Mouse (Mus musculus) inflammation-experienced regulatory T-cells, adult 6 months (primary cell): ENCODE results near the gene Aff1. TPM values are rescaled to one million over a fixed set of nuclear protein-coding genes. Genes with fewer than 3 reads are reported as not detected.

Source experiments
- ATAC-seq: one replicate; pipeline ENCODE4 v1.8.0; 2017
- polyA plus RNA-seq, 3 experiments: library from polyadenylated mRNA; unstranded; fragments of 100-300 nt; shearing (Covaris generic); gene quantifications; one replicate each; pipeline ENCODE4 v1.2.1; 2017

Aff1 gene
- polyA plus RNA-seq, 3 experiments from 2014 or later: 5.7 to 17.9 (median 12.0) TPM

GRCm38 (mm10) chr5:103807637-103808312 lies 115.6 kb downstream of the Aff1 start:
- ATAC-seq: no peak

- ATAC-seq: peak; percentile 59
These were observed 117.6 kb downstream of the Aff1 start for GRCm38 (mm10) chr5:103809674-103810330.

GRCm38 (mm10) chr5:103813291-103813690 lies 121.1 kb downstream of the Aff1 start:
- ATAC-seq: no peak

GRCm38 (mm10) chr5:103813997-103814542 lies 121.9 kb downstream of the Aff1 start:
- no peak for ATAC-seq

- no peak for ATAC-seq
These were observed 122.5 kb downstream of the Aff1 start for GRCm38 (mm10) chr5:103814551-103815248.

- ATAC-seq: no peak
These were observed 123.1 kb downstream of the Aff1 start for GRCm38 (mm10) chr5:103815249-103815617.

GRCm38 (mm10) chr5:103816718-103817117 lies 124.5 kb downstream of the Aff1 start:
- no peak for ATAC-seq

- ATAC-seq: peak; percentile 80
These were observed 125.6 kb downstream of the Aff1 start for GRCm38 (mm10) chr5:103817754-103818153.

- no peak for ATAC-seq
These were observed 126.4 kb downstream of the Aff1 start for GRCm38 (mm10) chr5:103818602-103819001.

GRCm38 (mm10) chr5:103819674-103820073 lies 127.5 kb downstream of the Aff1 start:
- no peak for ATAC-seq

- ATAC-seq: no peak
These were observed 128.9 kb downstream of the Aff1 start for GRCm38 (mm10) chr5:103821062-103821461.

GRCm38 (mm10) chr5:103821500-103822298 lies 129.5 kb downstream of the Aff1 start:
- ATAC-seq: no peak

GRCm38 (mm10) chr5:103822949-103823348 lies 130.8 kb downstream of the Aff1 start:
- no peak for ATAC-seq

- no peak for ATAC-seq
These were observed 136.1 kb downstream of the Aff1 start for GRCm38 (mm10) chr5:103828304-103828703.

- ATAC-seq: no peak
These were observed 136.6 kb downstream of the Aff1 start for GRCm38 (mm10) chr5:103828729-103829128.

- no peak for ATAC-seq
These were observed 137.0 kb downstream of the Aff1 start for GRCm38 (mm10) chr5:103829158-103829557.

GRCm38 (mm10) chr5:103830886-103831285 lies 138.7 kb downstream of the Aff1 start:
- ATAC-seq: no peak

- ATAC-seq: no peak
These were observed 143.4 kb downstream of the Aff1 start for GRCm38 (mm10) chr5:103835471-103836147.

- no peak for ATAC-seq
These were observed 144.1 kb downstream of the Aff1 start for GRCm38 (mm10) chr5:103836148-103836784.

- no peak for ATAC-seq
These were observed 146.5 kb downstream of the Aff1 start for GRCm38 (mm10) chr5:103838550-103839264.

- ATAC-seq: no peak
These were observed 147.1 kb downstream of the Aff1 start for GRCm38 (mm10) chr5:103839265-103839626.
